Mouse (Mus musculus) liver, adult 2 months (tissue): Measurements from ENCODE around the gene Nt5c2. TPM values are rescaled to one million over a fixed set of nuclear protein-coding genes. Genes with fewer than 3 reads are reported as not detected.
A peak's percentile ranks its signal among the peaks of the same experiment; 100 is the strongest.

Experiments
- DNase-seq: peaks from one replicate; pipeline ENCODE4 v3.0.0-alpha.2; 2011; ENCODE audit warnings: low read depth, low spot score; ENCODE audit errors: extremely low read depth
- H3K27ac ChIP-seq: fragments of 200-500 bp; replicated peaks from 2 replicates; pipeline ENCODE4 v1.5.1; 2012; ENCODE audit warnings: low read depth, mild to moderate bottlenecking, control low read depth, inconsistent platforms, low read length; ENCODE audit not compliant: insufficient read depth
- H3K27me3 ChIP-seq: fragments of 200-500 bp; 2 replicates; pipeline ENCODE4 v1.6.1; 2012; ENCODE audit warnings: mild to moderate bottlenecking, moderate library complexity, low read length, inconsistent platforms; ENCODE audit not compliant: control insufficient read depth, insufficient read depth
- H3K36me3 ChIP-seq: fragments of 200-500 bp; 2 replicates; pipeline ENCODE4 v1.6.1; 2012; ENCODE audit warnings: low read length, inconsistent platforms; ENCODE audit not compliant: control insufficient read depth, insufficient read depth
- H3K4me1 ChIP-seq: fragments of 200-500 bp; 2 replicates; pipeline ENCODE4 v1.6.1; 2011; ENCODE audit warnings: low read length; ENCODE audit not compliant: control insufficient read depth, insufficient read depth
- H3K4me3 ChIP-seq: fragments of 200-500 bp; 2 replicates; pipeline ENCODE4 v1.5.1; 2011; ENCODE audit warnings: low read depth, mild to moderate bottlenecking, control low read depth, low read length, moderate library complexity; ENCODE audit not compliant: insufficient read depth
- H3K79me2 ChIP-seq: fragments of 200-500 bp; 2 replicates; pipeline ENCODE4 v1.6.1; 2012; ENCODE audit warnings: inconsistent platforms, mild to moderate bottlenecking, low read length, moderate library complexity; ENCODE audit not compliant: control insufficient read depth, insufficient read depth
- H3K9ac ChIP-seq: fragments of 200-500 bp; 2 replicates; pipeline ENCODE4 v1.6.1; 2012; ENCODE audit warnings: low read depth, mild to moderate bottlenecking, control low read depth, inconsistent platforms, low read length
- CTCF ChIP-seq: fragments of 200-500 bp; IDR thresholded peaks from 2 replicates; pipeline ENCODE4 v1.5.1; 2011; ENCODE audit warnings: low read depth, low read length, control low read depth
- POLR2A ChIP-seq: fragments of 200-500 bp; IDR thresholded peaks from 2 replicates; pipeline ENCODE4 v1.6.1; 2011; ENCODE audit warnings: low read length, control low read depth; ENCODE audit not compliant: insufficient read depth; ENCODE audit errors: extremely low read depth
- WGBS: fragments of 180-500 bp; shearing (Covaris S2); methylation state at CpG from one replicate; pipeline ENCODE4 v1.1.7; 2018; 5-methylcytosine and 5-hydroxymethylcytosine counted together
- polyA plus RNA-seq: library from polyadenylated mRNA; depleted of rRNA; stranded (reverse); fragments of >200 nt; gene quantifications from 2 replicates; pipeline ENCODE4 v1.2.3, GENCODE M21; 2012
- total RNA-seq: library from RNA; depleted of rRNA; stranded (reverse); fragments of >200 nt; gene quantifications from 2 replicates; pipeline ENCODE4 v1.2.3, GENCODE M21; 2014

The Nt5c2 gene
- total and polyA plus RNA-seq, 2 experiments: 7.5 to 12.6 TPM

GRCm38 (mm10) chr19:46965496-46965895, 49.5 kb downstream of the Nt5c2 start:
- H3K9ac ChIP-seq: no peak overlapping the region
- no peaks in the 10 kb centered on the region for H3K36me3 ChIP-seq
- TF ChIP-seq POLR2A (no peak), CTCF (no peak)
- H3K79me2 ChIP-seq: peaks cover 2% of the 10 kb centered on the region; the same call in 1 of the 2 replicates
- H3K27me3 ChIP-seq: no peaks in the 10 kb centered on the region
- H3K27ac ChIP-seq: no peak overlapping the region
- DNase-seq: no peak
- peaks cover 23% of the 10 kb centered on the region for H3K4me1 ChIP-seq
- H3K4me3 ChIP-seq: no peak overlapping the region

- no peaks in the 10 kb centered on the region for H3K27me3 ChIP-seq
- H3K4me3 ChIP-seq: no peak overlapping the region
- H3K27ac ChIP-seq: no peak overlapping the region
- H3K79me2 ChIP-seq: peaks cover 9% of the 10 kb centered on the region; the same call in 1 of the 2 replicates
- no peak overlapping the region for H3K9ac ChIP-seq
- DNase-seq: no peak
- H3K36me3 ChIP-seq: no peaks in the 10 kb centered on the region
- TF ChIP-seq POLR2A (no peak), CTCF (no peak)
- H3K4me1 ChIP-seq: peaks cover 29% of the 10 kb centered on the region
- 77% methylated on average over 9 of the region's 9 CpGs for WGBS
Observed at GRCm38 (mm10) chr19:46964353-46964752, 50.6 kb downstream of the Nt5c2 start.

GRCm38 (mm10) chr19:46963440-46963839, 51.5 kb downstream of the Nt5c2 start:
- Histone ChIP-seq H3K4me1 (peaks cover 28% of the 10 kb centered on the region), H3K27ac (no peak overlapping the region), H3K4me3 (no peak overlapping the region), H3K9ac (no peak overlapping the region), H3K79me2 (peaks cover 9% of the 10 kb centered on the region; the same call in 1 of the 2 replicates), H3K36me3 (no peaks in the 10 kb centered on the region), H3K27me3 (no peaks in the 10 kb centered on the region)
- no peak for DNase-seq
- TF ChIP-seq CTCF: no peak
- no peak for TF ChIP-seq POLR2A

- no peaks in the 10 kb centered on the region for H3K36me3 ChIP-seq
- peak overlapping the region; percentile 66; the same call in 1 of the 2 replicates for H3K4me3 ChIP-seq
- H3K9ac ChIP-seq: no peak overlapping the region; the same call in 1 of the 2 replicates
- DNase-seq: no peak
- no peak for TF ChIP-seq CTCF
- no peak for TF ChIP-seq POLR2A
- no peak overlapping the region for H3K27ac ChIP-seq
- H3K79me2 ChIP-seq: peaks cover 11% of the 10 kb centered on the region; the same call in 1 of the 2 replicates
- WGBS: 13% methylated on average over 7 of the region's 7 CpGs
- H3K4me1 ChIP-seq: peaks cover 29% of the 10 kb centered on the region
- H3K27me3 ChIP-seq: no peaks in the 10 kb centered on the region
Observed at GRCm38 (mm10) chr19:46962841-46963240, 52.1 kb downstream of the Nt5c2 start.

- TF ChIP-seq CTCF (no peak), POLR2A (0 out of 2 replicates have a peak, but pooled peaks have one; percentile 31)
- H3K79me2 ChIP-seq: peaks cover 16% of the 10 kb centered on the region; the same call in 1 of the 2 replicates
- H3K9ac ChIP-seq: peak overlapping the region; percentile 72
- under 1% methylated on average over 54 of the region's 54 CpGs for WGBS
- peak; percentile 65 for DNase-seq
- H3K36me3 ChIP-seq: no peaks in the 10 kb centered on the region
- peaks cover 25% of the 10 kb centered on the region for H3K4me1 ChIP-seq
- H3K27ac ChIP-seq: peak overlapping the region; percentile 87
- peak overlapping the region; percentile 66 for H3K4me3 ChIP-seq
- H3K27me3 ChIP-seq: no peaks in the 10 kb centered on the region
Observed at GRCm38 (mm10) chr19:46962171-46962772, 52.7 kb downstream of the Nt5c2 start.

- H3K79me2 ChIP-seq: peaks cover 19% of the 10 kb centered on the region; the same call in 1 of the 2 replicates
- peak overlapping the region; percentile 87 for H3K27ac ChIP-seq
- 0% methylated on average over 24 of the region's 36 CpGs for WGBS
- H3K4me1 ChIP-seq: peaks cover 28% of the 10 kb centered on the region
- TF ChIP-seq POLR2A (no peak), CTCF (no peak)
- peak overlapping the region; percentile 66 for H3K4me3 ChIP-seq
- H3K9ac ChIP-seq: peak overlapping the region; percentile 72
- no peaks in the 10 kb centered on the region for H3K27me3 ChIP-seq
- peak; percentile 54 for DNase-seq
- no peaks in the 10 kb centered on the region for H3K36me3 ChIP-seq
Observed at GRCm38 (mm10) chr19:46961652-46962051, 53.3 kb downstream of the Nt5c2 start.
